Mouse (Mus musculus) liver, embryonic 12.5 days (tissue): ENCODE measurements around the gene Lcorl. TPM values are rescaled to one million over a fixed set of nuclear protein-coding genes. Genes with fewer than 3 reads are reported as not detected.

Experiments
- ATAC-seq: fragments of 200-750 bp; cut with Nextera tagmentation; 2 replicates; pipeline ENCODE4 v1.8.0; 2017; ENCODE audit warnings: moderate number of reproducible peaks, mild to moderate bottlenecking, moderate library complexity
- H3K27ac ChIP-seq: fragments of 300-500 bp; sonication (generic); 2 replicates; pipeline ENCODE4 v1.5.1; 2016; ENCODE audit warnings: mild to moderate bottlenecking
- H3K27me3 ChIP-seq: fragments of 300-500 bp; sonication (generic); replicated peaks from 2 replicates; pipeline ENCODE4 v1.6.1; 2016; ENCODE audit warnings: mild to moderate bottlenecking, moderate library complexity
- H3K36me3 ChIP-seq: fragments of 300-500 bp; sonication (generic); 2 replicates; pipeline ENCODE4 v1.6.1; 2016; ENCODE audit warnings: mild to moderate bottlenecking, moderate library complexity
- H3K4me1 ChIP-seq: fragments of 300-500 bp; sonication (generic); 2 replicates; pipeline ENCODE4 v1.6.1; 2016
- H3K4me2 ChIP-seq: fragments of 300-500 bp; sonication (generic); 2 replicates; pipeline ENCODE4 v1.6.1; 2016; ENCODE audit warnings: mild to moderate bottlenecking, moderate library complexity
- H3K4me3 ChIP-seq: fragments of 300-500 bp; sonication (generic); 2 replicates; pipeline ENCODE4 v1.5.1; 2016; ENCODE audit warnings: mild to moderate bottlenecking, moderate library complexity
- H3K9ac ChIP-seq: fragments of 300-500 bp; sonication (generic); 2 replicates; pipeline ENCODE4 v1.6.1; 2016; ENCODE audit warnings: mild to moderate bottlenecking, moderate library complexity
- H3K9me3 ChIP-seq: fragments of 300-500 bp; sonication (generic); replicated peaks from 2 replicates; pipeline ENCODE4 v1.6.1; 2016; ENCODE audit warnings: mild to moderate bottlenecking, moderate library complexity
- WGBS: fragments of 180-500 bp; shearing (Covaris S2); methylation state at CpG from one replicate; pipeline ENCODE4 v1.1.7; 2016; ENCODE audit not compliant: insufficient replicate concordance; 5-methylcytosine and 5-hydroxymethylcytosine counted together
- polyA plus RNA-seq: library from polyadenylated mRNA; unstranded; fragments of >200 nt; fragmentation: Nextera tagmentation; extraction: Ambion mirVana; gene quantifications from 2 replicates; pipeline ENCODE4 v1.2.1, GENCODE M21; 2016

The Lcorl gene
- polyA plus RNA-seq, 1 experiment from 2014 or later, result 9.7 TPM

DNA sequence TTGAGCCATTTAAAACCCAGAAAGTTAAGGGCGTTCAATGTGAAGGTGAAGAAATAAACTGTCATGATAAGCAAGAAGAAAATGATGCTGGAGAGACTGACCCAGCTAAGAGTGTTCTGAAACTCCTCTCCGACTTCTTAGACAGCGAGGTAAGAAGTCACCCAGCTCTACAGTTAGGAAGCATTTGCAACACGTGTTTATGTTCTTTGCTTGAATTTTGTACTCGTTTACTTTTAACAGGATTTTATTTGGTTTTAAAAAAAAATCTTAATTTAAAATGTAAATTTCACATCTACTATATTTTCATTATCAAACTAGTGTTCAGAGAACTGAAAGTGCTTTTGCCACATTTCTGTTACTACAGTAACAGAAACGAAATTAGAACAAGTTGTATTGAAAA lies 165.7 kb downstream of the Lcorl start:
- Histone ChIP-seq H3K36me3 (peaks cover 62% of the 10 kb centered on the region), H3K27ac (no peak overlapping the region), H3K9me3 (no peaks in the 10 kb centered on the region), H3K9ac (no peak overlapping the region), H3K4me1 (0 out of 2 replicates have a peak, but pooled peaks cover 3% of the 10 kb centered on the region), H3K27me3 (no peaks in the 10 kb centered on the region), H3K4me2 (no peak overlapping the region), H3K4me3 (no peak overlapping the region)
- 80% methylated on average over 6 of the region's 6 CpGs for WGBS
- ATAC-seq, result no peak

DNA sequence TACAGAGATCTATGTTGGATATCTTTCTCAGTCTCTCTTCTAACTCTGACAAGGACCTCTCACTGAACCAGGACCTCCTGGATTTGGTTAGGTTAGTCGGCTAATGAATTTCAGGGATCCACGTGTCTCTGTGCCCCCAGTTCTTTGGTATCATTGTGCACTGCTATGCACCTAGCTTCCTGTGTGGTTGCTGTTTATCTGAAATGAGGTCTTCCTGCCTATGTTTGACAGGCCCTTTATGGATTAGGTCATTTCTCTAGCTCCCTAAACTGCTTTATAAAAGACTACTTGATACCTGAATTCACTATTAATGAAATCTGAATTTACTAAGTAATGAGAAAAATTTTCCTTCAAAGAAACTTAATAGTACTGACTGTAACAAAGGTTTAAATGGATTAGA lies 166.6 kb downstream of the Lcorl start:
- Histone ChIP-seq H3K27ac (no peak overlapping the region), H3K36me3 (peaks cover 58% of the 10 kb centered on the region), H3K4me3 (no peak overlapping the region), H3K27me3 (no peaks in the 10 kb centered on the region), H3K9me3 (no peaks in the 10 kb centered on the region), H3K9ac (no peak overlapping the region), H3K4me2 (no peak overlapping the region), H3K4me1 (0 out of 2 replicates have a peak, but pooled peaks cover 3% of the 10 kb centered on the region)
- no peak for ATAC-seq
- WGBS, result 26% methylated on average over 2 of the region's 2 CpGs

DNA sequence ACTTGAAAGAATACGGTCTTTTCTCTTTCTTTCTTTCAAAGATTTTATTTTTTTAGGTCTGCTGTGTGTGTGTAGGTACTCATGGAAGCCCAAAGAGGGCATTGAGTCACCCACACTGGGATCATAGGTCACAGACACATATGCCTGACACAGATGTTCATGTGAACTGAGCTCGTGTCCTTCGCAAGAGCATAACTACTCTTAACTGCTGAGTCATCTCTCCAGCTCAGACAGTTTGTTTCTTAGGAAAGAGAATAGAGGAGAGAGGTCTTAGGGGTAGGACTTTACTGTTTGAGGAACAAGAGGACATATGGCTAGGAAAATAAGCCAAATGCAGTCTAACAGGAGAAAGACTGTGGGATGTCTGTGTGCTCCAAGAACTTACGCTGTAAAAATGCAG lies 168.3 kb downstream of the Lcorl start:
- H3K4me3 ChIP-seq, result no peak overlapping the region
- H3K9me3 ChIP-seq, result no peaks in the 10 kb centered on the region
- no peak overlapping the region for H3K9ac ChIP-seq
- H3K4me2 ChIP-seq, result no peak overlapping the region
- ATAC-seq, result 0 out of 2 replicates have a peak, but pooled peaks have one; percentile 47
- WGBS, result 66% methylated on average over 4 of the region's 4 CpGs
- 0 out of 2 replicates have a peak, but pooled peaks cover 3% of the 10 kb centered on the region for H3K4me1 ChIP-seq
- no peaks in the 10 kb centered on the region for H3K27me3 ChIP-seq
- no peak overlapping the region; the same call in 1 of the 2 replicates for H3K27ac ChIP-seq
- peaks cover 61% of the 10 kb centered on the region for H3K36me3 ChIP-seq

DNA sequence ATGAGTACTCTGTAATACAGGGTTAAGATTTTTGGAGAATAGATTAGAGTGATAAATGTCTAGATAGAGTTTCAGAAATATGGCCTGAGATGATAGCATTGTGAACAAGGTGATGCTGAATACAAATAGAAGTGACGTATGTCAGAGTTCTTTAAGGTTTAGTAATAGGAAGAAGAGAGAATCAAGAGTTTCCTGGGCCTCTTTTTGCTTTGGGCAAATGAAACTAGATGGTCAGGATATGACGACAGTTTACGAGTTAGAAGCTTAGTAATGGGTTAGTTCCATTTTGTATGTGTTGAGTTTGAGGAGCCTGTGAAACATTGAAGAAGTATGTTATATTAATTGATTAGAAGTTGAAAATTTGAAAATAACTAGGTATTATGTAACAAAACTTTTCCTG lies 171.2 kb downstream of the Lcorl start:
- no peak overlapping the region for H3K4me2 ChIP-seq
- H3K36me3 ChIP-seq, result peaks cover 65% of the 10 kb centered on the region
- H3K9ac ChIP-seq, result no peak overlapping the region
- H3K4me1 ChIP-seq, result 0 out of 2 replicates have a peak, but pooled peaks cover 3% of the 10 kb centered on the region
- H3K27me3 ChIP-seq, result no peaks in the 10 kb centered on the region
- H3K4me3 ChIP-seq, result no peak overlapping the region
- 89% methylated on average over 3 of the region's 3 CpGs for WGBS
- ATAC-seq, result no peak
- H3K27ac ChIP-seq, result no peak overlapping the region
- H3K9me3 ChIP-seq, result no peaks in the 10 kb centered on the region

DNA sequence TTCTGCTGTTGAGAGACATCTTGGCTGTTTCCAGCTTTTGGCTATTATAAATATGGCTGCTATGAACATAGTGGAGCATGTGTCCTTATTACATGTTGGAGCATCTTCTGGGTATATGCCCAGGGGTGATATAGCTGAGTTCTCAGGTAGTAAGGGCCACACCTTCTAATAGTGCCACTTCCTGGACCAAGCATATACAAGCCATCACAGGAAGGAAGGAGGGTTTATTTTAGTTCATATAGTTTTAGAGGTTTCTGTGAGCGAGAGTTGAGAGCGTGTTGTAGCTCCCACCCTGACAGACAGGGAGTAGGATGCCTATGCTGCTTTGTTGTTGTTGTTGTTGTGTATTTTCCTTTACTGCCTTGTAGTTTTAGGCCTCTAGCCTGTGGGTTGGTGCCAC lies 172.2 kb downstream of the Lcorl start:
- H3K4me1 ChIP-seq, result 0 out of 2 replicates have a peak, but pooled peaks cover 3% of the 10 kb centered on the region
- H3K4me2 ChIP-seq, result no peak overlapping the region
- H3K9me3 ChIP-seq, result no peaks in the 10 kb centered on the region
- H3K9ac ChIP-seq, result no peak overlapping the region
- no peaks in the 10 kb centered on the region for H3K27me3 ChIP-seq
- H3K36me3 ChIP-seq, result peaks cover 69% of the 10 kb centered on the region
- ATAC-seq, result no peak
- no peak overlapping the region for H3K27ac ChIP-seq
- WGBS, result 93% methylated on average over 2 of the region's 2 CpGs
- H3K4me3 ChIP-seq, result no peak overlapping the region

DNA sequence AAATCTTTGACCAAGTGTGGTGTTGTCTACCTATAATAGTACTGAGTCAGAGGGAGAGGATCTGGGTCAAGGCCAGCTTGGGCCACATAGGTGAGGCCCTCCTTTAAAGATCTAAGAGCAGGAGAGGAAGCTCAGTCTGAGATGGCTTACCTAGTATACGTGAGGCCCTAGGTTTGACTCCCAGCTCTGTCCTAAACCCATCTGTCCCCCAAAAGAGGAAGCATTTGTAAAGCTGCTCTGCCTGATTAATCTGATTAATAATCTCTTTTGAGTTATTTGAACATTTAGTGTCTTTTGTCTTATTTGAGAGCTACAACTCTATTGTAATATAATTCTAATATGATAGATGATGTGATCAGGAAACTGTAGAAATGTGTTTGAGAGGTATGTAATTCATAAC lies 174.0 kb downstream of the Lcorl start:
- no peak overlapping the region for H3K9ac ChIP-seq
- H3K27ac ChIP-seq, result no peak overlapping the region
- no peaks in the 10 kb centered on the region for H3K4me1 ChIP-seq
- H3K4me2 ChIP-seq, result no peak overlapping the region
- no peaks in the 10 kb centered on the region for H3K9me3 ChIP-seq
- 81% methylated on average over 1 of the region's 1 CpGs for WGBS
- no peak overlapping the region for H3K4me3 ChIP-seq
- no peak for ATAC-seq
- H3K27me3 ChIP-seq, result no peaks in the 10 kb centered on the region
- peaks cover 68% of the 10 kb centered on the region for H3K36me3 ChIP-seq

DNA sequence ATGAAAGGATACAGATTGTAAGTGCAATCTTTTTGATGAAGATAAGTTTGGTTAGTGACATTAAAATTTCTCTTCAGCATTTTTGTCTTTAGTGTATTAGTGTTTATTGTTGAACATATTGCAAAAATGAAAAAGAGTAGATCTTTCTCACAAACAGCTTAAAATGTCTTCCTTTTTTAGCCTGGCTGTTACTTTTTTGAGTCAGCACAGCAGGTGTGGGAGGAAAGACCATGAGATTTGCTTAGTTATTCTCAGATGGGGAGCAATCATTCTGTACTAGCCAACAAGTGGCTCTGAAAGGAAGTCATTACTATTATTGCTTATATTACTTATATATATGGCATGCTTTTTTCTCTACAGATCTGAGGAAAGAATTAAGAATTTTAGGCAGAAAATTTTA lies 177.5 kb downstream of the Lcorl start:
- no peak overlapping the region for H3K4me3 ChIP-seq
- peaks cover 79% of the 10 kb centered on the region for H3K36me3 ChIP-seq
- H3K4me1 ChIP-seq, result no peaks in the 10 kb centered on the region
- H3K4me2 ChIP-seq, result no peak overlapping the region
- H3K9ac ChIP-seq, result no peak overlapping the region
- H3K27ac ChIP-seq, result no peak overlapping the region
- no peaks in the 10 kb centered on the region for H3K9me3 ChIP-seq
- no peak for ATAC-seq
- no peaks in the 10 kb centered on the region for H3K27me3 ChIP-seq

DNA sequence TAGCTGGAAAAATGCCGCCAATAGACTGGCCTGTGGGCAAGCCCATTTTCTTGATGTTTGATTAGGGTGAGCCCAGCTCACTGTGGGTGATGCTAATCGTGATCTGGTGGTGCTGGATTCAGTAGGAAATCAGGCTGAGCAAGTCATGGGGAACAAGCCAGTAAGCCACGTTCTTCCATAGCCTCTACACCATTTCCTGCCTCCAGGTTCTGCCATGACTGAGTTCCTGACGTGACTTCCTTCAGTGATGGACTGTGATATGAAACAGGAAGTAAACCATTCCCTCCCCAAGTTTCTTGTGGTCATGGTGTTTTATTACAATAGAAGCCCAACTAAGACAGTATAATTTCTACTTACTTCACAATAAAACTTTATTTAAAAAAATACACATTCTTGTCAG lies 179.8 kb downstream of the Lcorl start:
- Histone ChIP-seq H3K9me3 (no peaks in the 10 kb centered on the region), H3K27me3 (no peaks in the 10 kb centered on the region), H3K4me2 (no peak overlapping the region), H3K36me3 (peaks cover 67% of the 10 kb centered on the region), H3K27ac (no peak overlapping the region), H3K4me1 (no peaks in the 10 kb centered on the region; the same call in 1 of the 2 replicates), H3K9ac (no peak overlapping the region), H3K4me3 (no peak overlapping the region)
- WGBS, result 59% methylated on average over 4 of the region's 4 CpGs
- no peak for ATAC-seq

DNA sequence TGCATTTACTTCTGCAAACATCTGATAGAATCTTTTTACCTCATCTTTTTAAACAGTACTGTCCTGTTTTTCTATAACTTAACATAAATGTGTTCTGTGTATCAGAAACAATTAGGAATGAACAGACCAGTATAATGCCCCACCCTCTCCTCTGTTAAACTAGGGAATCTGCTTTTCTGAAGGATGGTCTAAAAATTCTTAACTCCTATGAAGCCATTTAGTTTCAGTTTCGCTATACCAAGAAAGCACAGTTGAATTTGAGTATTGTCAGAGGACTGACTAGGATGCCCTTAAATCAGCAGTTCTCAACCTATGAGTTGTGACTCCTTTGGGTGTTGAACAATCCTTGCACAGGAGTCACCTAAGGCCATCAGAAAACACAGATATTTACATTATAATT lies 182.4 kb downstream of the Lcorl start:
- H3K4me1 ChIP-seq, result peaks cover 10% of the 10 kb centered on the region
- H3K9ac ChIP-seq, result no peak overlapping the region
- no peak overlapping the region for H3K27ac ChIP-seq
- WGBS, result 78% methylated on average over 1 of the region's 1 CpGs
- no peak for ATAC-seq
- peaks cover 57% of the 10 kb centered on the region for H3K36me3 ChIP-seq
- no peak overlapping the region for H3K4me3 ChIP-seq
- H3K4me2 ChIP-seq, result no peak overlapping the region
- H3K27me3 ChIP-seq, result no peaks in the 10 kb centered on the region
- H3K9me3 ChIP-seq, result no peaks in the 10 kb centered on the region

DNA sequence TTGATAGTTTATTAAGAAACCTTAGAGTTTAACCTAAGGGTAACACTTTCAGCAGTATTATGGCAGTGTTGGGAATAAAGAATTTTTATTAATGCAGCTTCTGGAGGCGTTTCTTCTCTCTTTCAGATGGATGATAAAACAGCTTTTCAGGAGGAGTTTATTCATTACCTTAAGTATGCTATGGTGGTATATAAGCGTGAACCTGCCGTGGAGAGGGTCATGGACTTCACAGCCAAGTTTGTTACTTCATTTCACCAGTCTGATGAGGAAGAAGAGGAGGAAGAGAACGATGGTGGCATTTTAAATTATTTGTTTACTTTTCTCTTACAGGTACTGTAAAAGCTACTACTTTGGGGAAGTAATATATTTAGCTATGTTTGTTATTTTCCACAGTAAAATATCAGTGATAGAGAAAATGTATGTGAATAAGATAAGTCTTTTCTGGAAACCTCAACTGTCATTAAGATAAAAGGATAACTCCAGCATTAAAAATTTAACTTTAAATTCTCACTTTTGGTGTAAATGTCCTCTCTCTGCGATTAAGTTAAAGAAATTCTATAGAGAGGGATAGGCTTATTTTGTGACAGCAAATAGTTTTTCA lies 186.4 kb downstream of the Lcorl start:
- 44% methylated on average over 5 of the region's 5 CpGs for WGBS
- Histone ChIP-seq H3K4me3 (peak overlapping the region; percentile 72), H3K9ac (peak overlapping the region; percentile 81), H3K4me2 (peak overlapping the region; percentile 81), H3K36me3 (peaks cover 26% of the 10 kb centered on the region), H3K27me3 (no peaks in the 10 kb centered on the region), H3K4me1 (peaks cover 16% of the 10 kb centered on the region), H3K9me3 (no peaks in the 10 kb centered on the region), H3K27ac (no peak overlapping the region)
- no peak for ATAC-seq

DNA sequence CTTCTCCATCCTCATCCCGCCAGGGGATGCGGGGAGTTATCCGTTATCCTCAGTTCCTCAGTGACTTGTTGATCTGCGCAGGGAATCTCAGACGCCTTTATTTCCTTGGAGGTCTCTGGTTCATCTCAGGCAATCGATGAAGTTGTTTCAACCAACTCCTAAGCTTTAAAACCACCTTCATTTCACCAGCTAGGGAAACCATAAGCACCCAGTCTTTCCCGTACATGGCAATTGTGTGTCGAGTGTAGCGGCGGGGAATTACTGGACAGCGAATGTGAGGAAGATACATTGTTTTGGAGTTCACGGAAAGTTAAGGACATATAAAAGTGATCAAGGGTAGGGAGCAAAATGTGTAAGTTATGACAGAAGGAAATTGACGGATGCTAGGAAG lies 187.1 kb downstream of the Lcorl start:
- ATAC-seq, result no peak
- 0% methylated on average over 13 of the region's 13 CpGs for WGBS
- Histone ChIP-seq H3K9ac (peak overlapping the region; percentile 81), H3K9me3 (no peaks in the 10 kb centered on the region), H3K27me3 (no peaks in the 10 kb centered on the region), H3K4me1 (peaks cover 16% of the 10 kb centered on the region), H3K4me3 (peak overlapping the region; percentile 72), H3K27ac (peak overlapping the region; percentile 94), H3K4me2 (peak overlapping the region; percentile 81), H3K36me3 (peaks cover 19% of the 10 kb centered on the region)

DNA sequence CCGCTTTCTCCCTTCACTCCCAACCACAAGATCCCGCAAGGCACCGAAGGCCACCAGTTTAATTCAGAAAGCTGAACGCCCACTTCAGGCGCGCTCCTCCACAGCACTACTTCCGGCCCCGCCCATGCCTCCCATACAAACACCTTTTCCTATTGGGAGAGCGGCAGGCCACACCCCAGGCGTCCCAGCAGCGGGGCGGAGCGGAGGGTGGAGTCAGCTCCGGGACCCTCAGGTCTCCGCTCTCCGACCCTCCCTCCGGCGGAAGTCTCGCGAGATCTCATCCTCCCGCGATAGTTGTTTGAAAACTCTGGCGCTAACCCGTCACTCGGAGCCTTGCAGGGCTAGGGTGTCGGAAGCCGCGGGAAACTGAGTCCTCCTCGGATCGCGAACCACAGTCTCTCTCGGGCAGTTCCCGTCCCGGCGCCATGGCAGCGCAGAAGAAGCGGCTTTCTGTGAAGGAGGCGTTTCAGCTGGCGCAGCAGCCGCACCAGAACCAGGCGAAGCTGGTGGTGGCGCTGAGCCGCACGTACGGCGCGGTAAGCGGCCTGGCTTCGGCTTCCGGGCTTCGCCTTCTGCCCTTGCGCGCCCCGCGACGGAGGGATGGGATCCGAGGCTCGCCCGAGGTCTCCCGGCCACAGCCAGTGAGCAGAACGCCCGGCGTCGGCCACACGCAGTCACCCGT lies 187.7 kb downstream of the Lcorl start, which contains the start of gene Ncapg:
TSS of gene Ncapg (plus strand) at position 322 of the 682 bp plus-strand sequence.
- Histone ChIP-seq H3K4me2 (peak within 1 kb of the TSS; percentile 81), H3K4me1 (peaks cover 16% of the 10 kb centered on the region), H3K36me3 (peaks cover 14% of the 10 kb centered on the region), H3K4me3 (peak within 1 kb of the TSS; percentile 72), H3K27me3 (no peaks in the 10 kb centered on the region), H3K9ac (peak within 1 kb of the TSS; percentile 87), H3K9me3 (no peaks in the 10 kb centered on the region), H3K27ac (peak within 1 kb of the TSS; percentile 94)
- WGBS, result under 1% methylated on average over 55 of the region's 66 CpGs
- ATAC-seq, result peak; percentile 99
